Comparison of ENCODE assay signal across 47 mouse cellular contexts in genomic region chr10:77738929-77739328, GRCm38 (mm10). TPM values are rescaled to one million over a fixed set of nuclear protein-coding genes. Genes with fewer than 3 reads are reported as not detected.
"Had no signal": no experiment of that assay in that cellular context is flagged by ENCODE, and none has a peak within 500 bp of the region (broad histone marks: within the 10 kb centered on the region; RNA-seq: fewer than 3 reads in every experiment).

No protein-coding gene starts in this region.

- H3K27me3 ChIP-seq: limb, embryonic 12.5 days; limb, embryonic 13.5 days; limb, embryonic 15.5 days; liver, embryonic 12.5 days; liver, embryonic 13.5 days; liver, embryonic 15.5 days; lung, embryonic 15.5 days; midbrain, embryonic 12.5 days; midbrain, embryonic 13.5 days; midbrain, embryonic 15.5 days; neural tube, embryonic 12.5 days had no signal

- H3K4me1 ChIP-seq: limb, embryonic 15.5 days; liver, embryonic 12.5 days; liver, embryonic 13.5 days; liver, embryonic 15.5 days; lung, embryonic 15.5 days; midbrain, embryonic 15.5 days; neural tube, embryonic 12.5 days had no signal

- H3K27ac ChIP-seq: limb, embryonic 10.5 days; limb, embryonic 12.5 days; limb, embryonic 13.5 days; limb, embryonic 15.5 days; liver, embryonic 12.5 days; liver, embryonic 13.5 days; liver, embryonic 14.5 days; liver, embryonic 15.5 days; lung, embryonic 15.5 days; macrophage; midbrain, embryonic 10.5 days; midbrain, embryonic 12.5 days; midbrain, embryonic 13.5 days; midbrain, embryonic 15.5 days; neural tube, embryonic 12.5 days had no signal

- H3K9ac ChIP-seq: limb, embryonic 12.5 days; limb, embryonic 13.5 days; limb, embryonic 15.5 days; liver, embryonic 12.5 days; liver, embryonic 13.5 days; liver, embryonic 14.5 days; liver, embryonic 15.5 days; liver, postnatal 0 days; lung, embryonic 14.5 days; lung, embryonic 15.5 days; midbrain, embryonic 12.5 days; midbrain, embryonic 13.5 days; midbrain, embryonic 15.5 days; neural tube, embryonic 12.5 days had no signal

- H3K4me2 ChIP-seq: limb, embryonic 12.5 days; limb, embryonic 13.5 days; limb, embryonic 15.5 days; liver, embryonic 11.5 days; liver, embryonic 12.5 days; liver, embryonic 13.5 days; liver, embryonic 15.5 days; lung, embryonic 14.5 days; lung, embryonic 15.5 days; midbrain, embryonic 11.5 days; midbrain, embryonic 12.5 days; midbrain, embryonic 13.5 days; midbrain, embryonic 15.5 days; neural tube, embryonic 12.5 days had no signal

- H3K9me3 ChIP-seq: limb, embryonic 10.5 days; liver, embryonic 15.5 days; lung, embryonic 15.5 days; midbrain, embryonic 12.5 days; midbrain, embryonic 13.5 days; midbrain, embryonic 15.5 days had no signal

- H3K4me3 ChIP-seq: limb, embryonic 10.5 days; limb, embryonic 12.5 days; limb, embryonic 13.5 days; limb, embryonic 15.5 days; liver, embryonic 12.5 days; liver, embryonic 13.5 days; liver, embryonic 15.5 days; lung, embryonic 15.5 days; megakaryocyte, embryonic 14.5 days; midbrain, embryonic 10.5 days; midbrain, embryonic 12.5 days; midbrain, embryonic 13.5 days; midbrain, embryonic 15.5 days; myocyte; neural tube, embryonic 12.5 days had no signal

- DNase-seq: left cerebral cortex, postnatal 4 days; liver; liver, embryonic 13.5 days; liver, postnatal 0 days; lung, adult 18-20 months; lung, adult 2 months; lung, embryonic 14.5 days; lung, postnatal 10 days; lung, postnatal 14 days; lung, postnatal 36 days; lung, postnatal 4 days; midbrain, embryonic 14.5 days had no signal

- H3K36me3 ChIP-seq: limb, embryonic 10.5 days; limb, embryonic 12.5 days; limb, embryonic 13.5 days; limb, embryonic 15.5 days; liver, embryonic 12.5 days; liver, embryonic 13.5 days; liver, embryonic 15.5 days; lung, embryonic 15.5 days; midbrain, embryonic 10.5 days; midbrain, embryonic 12.5 days; midbrain, embryonic 13.5 days; midbrain, embryonic 15.5 days; neural tube, embryonic 12.5 days had no signal

RNA-seq across cellular contexts. Expression of gene Gm18596, which starts 3.5 kb away (rescaled TPM):
- total RNA-seq: left cerebral cortex, postnatal 10 days; left cerebral cortex, postnatal 14 days; left cerebral cortex, postnatal 25 days; left cerebral cortex, postnatal 36 days; left cerebral cortex, postnatal 4 days; liver, adult 2 months; megakaryocyte progenitor cell, adult 5-6 weeks; megakaryocyte, adult 5-6 weeks; megakaryocyte-erythroid progenitor cell, adult 5-6 weeks; midbrain, postnatal 0 days; monocyte, adult 5-6 weeks had no signal
- polyA plus RNA-seq: limb, embryonic 10.5 days; limb, embryonic 11.5 days; limb, embryonic 12.5 days; limb, embryonic 13.5 days; limb, embryonic 14.5 days; limb, embryonic 15.5 days; liver, adult 2 months; liver, embryonic 11.5 days; liver, embryonic 12.5 days; liver, embryonic 13.5 days; liver, embryonic 14.5 days; liver, embryonic 15.5 days; liver, embryonic 16.5 days; liver, postnatal 0 days; lung, adult 2 months; lung, embryonic 14.5 days; lung, embryonic 15.5 days; lung, embryonic 16.5 days; lung, postnatal 0 days; macrophage; midbrain, embryonic 10.5 days; midbrain, embryonic 11.5 days; midbrain, embryonic 12.5 days; midbrain, embryonic 13.5 days; midbrain, embryonic 14.5 days; midbrain, embryonic 15.5 days; midbrain, embryonic 16.5 days; midbrain, postnatal 0 days; myocyte; neural tube, embryonic 11.5 days; neural tube, embryonic 12.5 days had no signal

RNA-seq across cellular contexts. Expression of gene Gm9736, which starts 12.2 kb away (rescaled TPM):
- total RNA-seq: left cerebral cortex, postnatal 10 days; left cerebral cortex, postnatal 14 days; left cerebral cortex, postnatal 25 days; left cerebral cortex, postnatal 36 days; left cerebral cortex, postnatal 4 days; liver, adult 2 months; megakaryocyte progenitor cell, adult 5-6 weeks; megakaryocyte, adult 5-6 weeks; megakaryocyte-erythroid progenitor cell, adult 5-6 weeks; midbrain, postnatal 0 days; monocyte, adult 5-6 weeks had no signal
- polyA plus RNA-seq: limb, embryonic 10.5 days; limb, embryonic 11.5 days; limb, embryonic 12.5 days; limb, embryonic 13.5 days; limb, embryonic 14.5 days; limb, embryonic 15.5 days; liver, adult 2 months; liver, embryonic 11.5 days; liver, embryonic 12.5 days; liver, embryonic 13.5 days; liver, embryonic 14.5 days; liver, embryonic 15.5 days; liver, embryonic 16.5 days; liver, postnatal 0 days; lung, adult 2 months; lung, embryonic 14.5 days; lung, embryonic 15.5 days; lung, embryonic 16.5 days; lung, postnatal 0 days; macrophage; midbrain, embryonic 10.5 days; midbrain, embryonic 11.5 days; midbrain, embryonic 12.5 days; midbrain, embryonic 13.5 days; midbrain, embryonic 14.5 days; midbrain, embryonic 15.5 days; midbrain, embryonic 16.5 days; midbrain, postnatal 0 days; myocyte; neural tube, embryonic 11.5 days; neural tube, embryonic 12.5 days had no signal

RNA-seq across cellular contexts. Expression of gene Gm10100, which starts 12.6 kb away (rescaled TPM):
- total RNA-seq: left cerebral cortex, postnatal 10 days; left cerebral cortex, postnatal 14 days; left cerebral cortex, postnatal 25 days; left cerebral cortex, postnatal 36 days; left cerebral cortex, postnatal 4 days; liver, adult 2 months; megakaryocyte progenitor cell, adult 5-6 weeks; megakaryocyte, adult 5-6 weeks; megakaryocyte-erythroid progenitor cell, adult 5-6 weeks; midbrain, postnatal 0 days; monocyte, adult 5-6 weeks had no signal
- polyA plus RNA-seq: limb, embryonic 10.5 days; limb, embryonic 11.5 days; limb, embryonic 12.5 days; limb, embryonic 13.5 days; limb, embryonic 14.5 days; limb, embryonic 15.5 days; liver, adult 2 months; liver, embryonic 11.5 days; liver, embryonic 12.5 days; liver, embryonic 13.5 days; liver, embryonic 14.5 days; liver, embryonic 15.5 days; liver, embryonic 16.5 days; liver, postnatal 0 days; lung, adult 2 months; lung, embryonic 14.5 days; lung, embryonic 15.5 days; lung, embryonic 16.5 days; lung, postnatal 0 days; macrophage; midbrain, embryonic 10.5 days; midbrain, embryonic 11.5 days; midbrain, embryonic 12.5 days; midbrain, embryonic 13.5 days; midbrain, embryonic 14.5 days; midbrain, embryonic 15.5 days; midbrain, embryonic 16.5 days; midbrain, postnatal 0 days; myocyte; neural tube, embryonic 11.5 days; neural tube, embryonic 12.5 days had no signal

RNA-seq across cellular contexts. Expression of gene Krtap12-1, which starts 18.5 kb away (rescaled TPM):
- total RNA-seq: left cerebral cortex, postnatal 10 days; left cerebral cortex, postnatal 14 days; left cerebral cortex, postnatal 25 days; left cerebral cortex, postnatal 36 days; left cerebral cortex, postnatal 4 days; liver, adult 2 months; megakaryocyte progenitor cell, adult 5-6 weeks; megakaryocyte, adult 5-6 weeks; megakaryocyte-erythroid progenitor cell, adult 5-6 weeks; midbrain, postnatal 0 days; monocyte, adult 5-6 weeks had no signal
- polyA plus RNA-seq: limb, embryonic 10.5 days; limb, embryonic 11.5 days; limb, embryonic 12.5 days; limb, embryonic 15.5 days; liver, adult 2 months; liver, embryonic 11.5 days; liver, embryonic 12.5 days; liver, embryonic 13.5 days; liver, embryonic 14.5 days; liver, embryonic 15.5 days; liver, embryonic 16.5 days; liver, postnatal 0 days; lung, embryonic 14.5 days; lung, embryonic 15.5 days; lung, embryonic 16.5 days; lung, postnatal 0 days; macrophage; midbrain, embryonic 10.5 days; midbrain, embryonic 11.5 days; midbrain, embryonic 12.5 days; midbrain, embryonic 13.5 days; midbrain, embryonic 14.5 days; midbrain, embryonic 15.5 days; midbrain, embryonic 16.5 days; midbrain, postnatal 0 days; myocyte; neural tube, embryonic 11.5 days; neural tube, embryonic 12.5 days had no signal

RNA-seq across cellular contexts. Expression of gene Gm3233, which starts 20.6 kb away (rescaled TPM):
- total RNA-seq: left cerebral cortex, postnatal 10 days; left cerebral cortex, postnatal 14 days; left cerebral cortex, postnatal 25 days; left cerebral cortex, postnatal 36 days; left cerebral cortex, postnatal 4 days; liver, adult 2 months; megakaryocyte progenitor cell, adult 5-6 weeks; megakaryocyte, adult 5-6 weeks; megakaryocyte-erythroid progenitor cell, adult 5-6 weeks; midbrain, postnatal 0 days; monocyte, adult 5-6 weeks had no signal
- polyA plus RNA-seq: limb, embryonic 10.5 days; limb, embryonic 11.5 days; limb, embryonic 12.5 days; limb, embryonic 13.5 days; limb, embryonic 14.5 days; limb, embryonic 15.5 days; liver, adult 2 months; liver, embryonic 11.5 days; liver, embryonic 12.5 days; liver, embryonic 13.5 days; liver, embryonic 14.5 days; liver, embryonic 15.5 days; liver, embryonic 16.5 days; liver, postnatal 0 days; lung, adult 2 months; lung, embryonic 14.5 days; lung, embryonic 15.5 days; lung, embryonic 16.5 days; lung, postnatal 0 days; macrophage; midbrain, embryonic 10.5 days; midbrain, embryonic 11.5 days; midbrain, embryonic 12.5 days; midbrain, embryonic 13.5 days; midbrain, embryonic 14.5 days; midbrain, embryonic 15.5 days; midbrain, embryonic 16.5 days; midbrain, postnatal 0 days; myocyte; neural tube, embryonic 11.5 days; neural tube, embryonic 12.5 days had no signal
